Mouse (Mus musculus) cerebellum, adult 11 months (tissue): ENCODE measurements around the gene Itga1.

ENCODE experiments used
- DNase-seq: peaks from one replicate; pipeline ENCODE4 v3.0.0; 2022

Gene Itga1

DNA sequence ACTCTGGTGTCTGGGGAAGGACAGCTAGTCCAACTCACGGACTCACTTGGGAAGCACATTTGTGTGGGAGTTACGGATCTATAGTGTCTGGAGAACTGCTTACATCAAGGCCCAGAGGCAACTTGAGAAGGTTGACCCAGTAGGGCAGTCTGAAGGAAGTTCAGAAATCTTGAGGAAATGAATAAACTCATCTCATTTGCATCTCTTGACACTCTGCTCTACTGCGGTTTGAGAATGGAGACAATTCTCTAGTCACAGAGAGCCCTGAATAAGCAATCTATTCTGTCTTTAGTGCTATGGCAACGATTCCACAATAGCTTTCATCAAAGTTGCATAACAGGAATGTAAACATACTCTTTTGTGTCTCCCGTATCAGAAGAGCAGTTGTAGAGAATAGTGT, 4.8 kb downstream of the Itga1 start:
- DNase-seq: no peak

DNA sequence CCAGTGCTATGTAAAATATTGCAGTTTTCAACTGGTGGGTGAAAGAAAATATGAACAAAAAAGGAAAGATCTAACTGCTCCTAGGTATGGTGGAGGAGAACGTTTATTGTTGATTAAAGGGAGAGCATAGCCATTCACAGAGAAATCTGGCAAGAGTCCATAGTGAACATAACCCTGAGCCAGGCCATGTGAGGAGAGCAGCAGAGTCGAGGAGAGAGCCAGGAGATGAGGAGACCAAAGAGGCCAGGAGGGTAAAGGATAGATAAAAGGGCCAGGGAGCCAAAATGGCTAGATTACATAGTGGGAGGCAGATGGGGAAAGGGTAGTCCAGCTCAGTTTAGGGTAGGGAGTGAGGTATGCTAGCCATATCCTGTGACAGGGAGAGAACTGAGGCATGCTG, 5.5 kb downstream of the Itga1 start:
- no peak for DNase-seq

DNA sequence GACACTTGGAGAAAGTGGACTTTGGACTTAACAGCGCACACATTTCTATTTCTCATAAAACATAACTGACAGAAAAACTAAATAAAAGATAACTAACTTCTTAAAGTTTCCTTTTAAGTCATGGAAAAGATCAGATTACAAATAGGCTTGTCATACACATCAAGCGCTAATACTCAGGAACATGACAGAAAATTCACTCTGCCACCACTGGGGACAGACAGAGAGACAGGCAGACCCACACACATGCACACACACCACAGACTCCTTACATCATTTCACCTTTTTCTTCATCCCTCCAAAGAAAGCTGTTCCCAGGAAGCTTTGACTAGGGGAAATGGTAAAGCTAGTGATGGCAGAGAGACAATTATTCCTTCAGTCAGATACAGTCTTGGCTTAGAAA, 6.4 kb downstream of the Itga1 start:
- DNase-seq: no peak

DNA sequence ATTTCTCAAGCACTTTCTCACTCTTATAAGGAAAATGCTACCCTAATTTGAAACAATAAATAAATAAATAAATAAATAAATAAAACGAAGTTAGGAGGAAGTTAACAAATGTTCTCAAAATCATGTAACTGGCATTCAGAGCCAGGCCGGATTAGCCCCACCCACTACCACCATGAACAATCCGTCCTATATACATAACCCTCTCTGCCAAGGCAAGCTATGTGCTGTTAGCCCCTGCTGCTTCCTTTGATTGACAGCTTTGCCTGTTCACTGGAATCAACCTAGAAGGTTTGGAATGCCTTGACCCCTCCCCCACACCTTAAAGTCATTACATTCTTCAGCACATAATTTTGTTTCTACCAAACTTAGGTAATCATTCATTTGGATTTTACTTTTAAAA, 10.3 kb downstream of the Itga1 start:
- no peak for DNase-seq

DNA sequence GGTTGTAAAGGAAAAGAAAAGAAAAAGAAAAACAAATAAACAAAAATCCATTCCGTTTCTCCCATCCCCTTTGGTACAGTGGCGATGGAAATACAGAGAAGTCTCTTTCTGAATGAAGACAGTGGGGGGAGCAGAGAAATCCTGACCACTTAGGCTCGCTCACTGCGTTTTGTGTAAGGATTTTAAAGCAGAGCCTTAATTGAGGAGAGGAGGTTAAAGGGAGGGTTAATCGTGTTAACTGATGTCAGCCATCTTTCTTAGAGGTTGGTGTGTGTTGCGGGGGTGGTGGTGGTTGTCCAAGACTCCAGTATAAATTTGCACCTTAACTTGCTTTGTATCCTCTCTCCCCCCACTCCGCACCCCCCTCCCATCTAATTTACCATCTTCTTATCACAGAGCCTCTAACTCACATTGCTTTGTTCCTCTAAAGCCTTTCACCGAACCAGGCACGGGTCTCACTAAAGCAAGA, 10.8 kb downstream of the Itga1 start:
- DNase-seq: no peak

DNA sequence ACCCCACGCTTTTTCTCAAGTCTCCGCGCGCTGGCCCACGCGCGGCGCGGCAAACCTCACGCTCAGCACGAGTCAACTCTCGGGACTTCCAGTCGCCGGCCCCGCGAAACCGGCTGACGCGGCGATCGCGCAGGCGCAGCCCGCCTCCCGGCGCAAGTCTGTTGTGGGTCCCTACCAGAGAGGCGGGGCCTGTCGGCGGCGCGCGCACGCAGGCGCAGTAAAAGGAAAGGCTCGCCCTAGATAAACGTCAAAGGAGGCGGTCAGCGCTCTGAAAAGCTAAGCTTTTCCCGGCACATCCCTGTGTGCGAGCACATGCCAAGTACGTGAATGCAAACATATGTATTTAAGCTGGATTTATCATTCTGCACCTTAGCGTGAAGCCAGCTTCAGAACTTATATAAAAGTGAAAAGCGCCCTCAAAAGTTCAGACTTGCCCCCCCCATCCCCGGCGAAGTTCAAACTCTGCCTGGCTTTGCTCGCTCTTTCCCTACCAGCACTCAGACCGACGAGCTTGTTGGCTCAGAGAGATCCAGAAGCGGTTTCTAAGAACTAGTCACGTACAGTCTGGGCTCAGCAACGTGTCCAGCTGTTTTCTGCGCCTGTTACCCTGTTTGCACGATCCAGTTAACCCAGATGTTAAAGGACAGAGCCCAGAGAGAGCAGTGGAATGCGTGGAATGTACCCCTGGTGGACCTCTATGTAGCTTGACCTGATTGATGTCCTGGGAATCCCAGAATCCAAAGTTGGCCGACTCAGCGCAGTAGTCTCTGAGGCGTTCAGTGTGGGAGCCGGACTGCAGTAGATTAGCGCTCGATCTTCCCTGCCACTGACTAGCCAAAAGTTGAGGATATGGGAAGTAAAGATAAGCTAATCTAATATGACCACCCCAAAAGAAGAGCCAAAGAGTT, 11.4 kb downstream of the Itga1 start, which contains the start of gene Pelo:
Gene Pelo, minus strand, starts transcription at position 118 of the 908 bp plus-strand sequence.
- DNase-seq: peak; percentile 93

DNA sequence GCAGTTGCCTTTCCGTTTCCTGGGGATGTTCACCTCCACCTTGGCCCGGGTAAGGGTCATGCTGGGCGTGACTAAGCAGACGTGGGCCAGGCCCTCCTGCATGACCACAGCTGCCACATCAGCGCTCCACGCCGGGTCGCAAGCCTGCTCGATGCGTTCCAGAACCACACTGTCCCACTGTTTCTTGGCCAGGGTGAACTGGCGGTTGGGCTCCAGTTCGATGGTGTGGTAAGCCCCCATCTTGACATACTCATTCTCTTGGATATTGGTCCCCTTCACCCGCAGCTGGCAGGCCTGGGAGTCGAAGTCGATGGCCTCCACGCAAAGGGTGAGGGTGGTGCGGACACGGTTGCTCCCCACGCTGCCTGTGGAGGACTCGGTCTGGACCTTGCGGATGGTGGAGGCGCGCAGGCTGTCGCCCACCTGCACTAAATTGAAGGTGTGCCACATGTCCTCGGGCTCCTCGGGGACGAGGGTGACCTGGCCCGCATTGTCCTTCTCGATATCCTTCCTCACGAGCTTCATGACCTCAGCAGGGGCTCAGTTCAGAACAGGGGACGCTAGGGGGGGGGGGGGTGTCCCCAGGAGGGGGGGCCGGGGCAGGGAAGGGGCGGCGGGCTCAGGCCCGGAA, 12.3 kb downstream of the Itga1 start:
- DNase-seq: peak; percentile 24

DNA sequence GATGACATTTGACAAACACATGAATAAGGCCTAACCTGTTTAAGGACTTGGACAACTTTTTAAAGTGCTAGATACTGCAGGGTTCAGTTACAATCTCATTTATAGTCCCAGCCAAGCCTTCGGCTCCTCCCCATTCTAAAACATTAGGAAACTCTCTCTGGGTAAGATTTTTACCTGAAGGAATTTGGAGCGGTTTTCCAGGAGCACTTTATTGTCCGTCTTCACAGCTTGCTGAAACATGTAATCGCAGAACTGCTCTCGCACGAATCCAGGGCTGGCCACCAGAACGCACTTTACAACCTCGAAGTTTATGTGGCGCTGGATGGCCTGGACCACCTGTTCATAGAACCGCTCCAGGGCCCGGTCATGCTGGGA, 12.8 kb downstream of the Itga1 start:
- no peak for DNase-seq

DNA sequence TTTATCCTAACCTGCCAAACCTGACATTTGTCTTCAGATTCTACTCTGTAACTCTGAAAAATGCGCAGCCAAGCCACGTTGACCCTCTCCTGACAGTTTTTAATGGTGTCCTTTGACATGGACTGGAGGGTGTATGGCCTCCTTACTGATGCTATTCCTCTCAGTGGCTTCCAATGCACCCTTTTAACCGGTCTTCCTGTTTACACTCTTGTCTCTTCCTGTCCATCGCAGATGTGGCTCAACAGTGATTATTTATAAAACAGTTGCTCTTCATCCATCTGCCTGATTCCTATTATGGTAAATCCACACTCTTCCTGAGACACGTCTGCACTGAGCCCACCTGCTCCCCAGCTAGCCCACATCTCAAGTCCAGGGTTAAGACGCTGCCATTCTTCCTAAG, 15.8 kb downstream of the Itga1 start:
- no peak for DNase-seq

DNA sequence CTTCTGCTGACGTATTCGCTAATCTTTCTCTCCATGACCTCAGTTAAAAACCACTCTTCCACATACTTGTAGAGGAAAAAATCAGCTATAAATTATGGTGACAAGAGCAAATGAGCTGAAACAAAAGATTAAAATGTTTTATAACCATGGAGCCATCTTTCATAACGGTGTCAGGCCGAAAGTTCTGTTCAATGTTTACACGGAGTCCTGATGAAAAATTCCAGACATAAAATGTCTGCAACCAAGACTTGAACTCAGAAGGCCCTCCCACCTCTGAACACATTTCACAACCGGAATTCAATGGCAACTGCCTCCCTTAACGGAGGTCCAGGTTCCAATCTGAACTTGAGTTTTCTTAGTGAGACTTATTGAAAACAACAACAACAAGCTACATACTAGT, 19.4 kb downstream of the Itga1 start:
- no peak for DNase-seq

DNA sequence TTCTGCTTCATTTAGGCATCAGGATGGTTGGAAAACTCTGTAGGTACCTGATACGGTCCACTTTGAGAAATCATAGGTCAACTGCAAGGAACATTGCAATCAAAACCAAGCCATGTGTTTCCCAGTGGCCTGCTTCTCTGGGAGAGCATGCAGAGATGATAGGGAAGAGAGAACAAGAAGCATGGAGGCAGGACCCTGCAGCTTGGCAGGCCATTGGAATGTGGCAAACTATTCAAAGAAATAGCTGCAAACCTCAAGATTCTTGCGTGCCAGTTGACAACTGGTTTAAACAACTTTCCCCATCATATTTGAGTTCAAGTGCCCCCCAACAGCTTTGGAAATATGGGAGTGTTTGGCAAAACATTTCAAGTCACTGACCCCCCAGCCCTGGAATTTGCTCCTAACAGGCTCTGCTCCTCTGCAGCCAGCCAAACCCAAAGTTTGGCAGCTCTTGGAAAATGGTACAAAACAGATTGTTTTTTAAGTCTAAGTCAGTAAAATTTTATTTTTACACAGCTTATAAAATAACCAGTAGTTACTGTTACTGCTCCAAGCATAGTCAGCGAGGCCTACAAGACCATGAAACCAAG, 21.7 kb downstream of the Itga1 start:
- DNase-seq: no peak

DNA sequence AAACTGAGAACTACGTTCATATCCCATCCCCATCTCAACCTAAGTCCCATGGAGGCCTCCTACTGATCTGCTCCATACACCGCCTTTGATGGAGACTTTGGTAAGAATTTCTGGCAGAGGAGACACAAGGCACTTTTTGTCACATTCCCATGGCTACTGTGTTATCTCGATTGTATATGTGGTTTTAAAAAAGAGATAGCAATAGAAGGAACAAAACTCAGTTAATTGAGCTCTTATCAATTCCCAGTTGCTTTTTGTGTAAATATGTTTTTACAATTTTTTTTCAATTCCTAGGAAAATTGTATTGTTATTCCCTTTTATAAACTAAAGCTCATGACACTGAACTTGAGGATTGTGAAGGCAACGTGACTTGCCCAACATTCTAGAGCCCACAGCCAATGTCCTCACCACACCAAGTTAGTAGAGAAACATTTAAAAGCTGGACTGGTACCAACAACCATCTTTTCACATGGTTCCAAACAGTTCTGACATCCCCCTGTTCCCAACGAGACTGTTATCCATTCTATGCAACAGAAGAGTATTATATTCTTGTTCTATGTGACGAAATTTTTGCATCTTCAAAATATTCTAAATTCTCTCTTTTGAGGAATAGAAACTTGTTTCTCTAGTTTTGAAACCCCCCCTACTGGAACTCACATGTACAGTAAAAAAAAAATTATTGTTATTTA, 22.6 kb downstream of the Itga1 start:
- DNase-seq: no peak

DNA sequence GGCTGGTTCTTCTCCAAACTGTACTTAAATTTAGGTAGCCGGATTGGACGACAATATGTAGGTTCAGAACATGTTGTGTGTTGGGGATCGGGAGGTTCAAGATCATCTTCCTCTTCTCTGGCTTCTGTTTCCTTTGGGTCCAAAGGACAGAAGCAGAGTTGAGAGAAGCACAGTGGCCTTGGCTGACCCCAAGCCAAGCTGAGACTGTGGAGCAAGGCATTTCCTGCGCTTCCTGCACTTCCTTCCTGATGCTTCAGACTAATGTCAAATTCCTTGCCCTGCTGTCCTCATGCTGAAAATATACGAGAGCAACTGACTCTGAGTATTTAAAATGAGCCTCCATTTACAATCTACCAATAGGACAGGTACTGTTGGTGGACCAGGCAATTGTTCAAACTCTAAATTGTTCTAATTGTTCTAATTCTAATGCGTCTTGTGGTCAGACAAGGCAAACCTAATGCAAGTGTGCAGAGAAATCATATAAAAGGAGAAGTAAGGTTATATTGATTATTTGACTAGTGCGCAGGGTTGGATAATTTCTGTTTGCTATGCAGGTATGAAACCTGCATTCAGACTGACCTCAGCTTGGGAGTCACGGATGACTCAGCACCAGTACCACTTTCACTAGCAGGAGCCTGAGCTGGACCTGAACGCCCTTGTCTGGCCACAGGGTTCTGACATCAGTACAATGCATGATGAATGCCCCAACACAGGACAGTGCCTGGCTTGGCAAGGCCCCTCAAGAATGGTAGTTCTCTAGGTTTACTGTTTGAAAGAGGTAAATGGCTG, 24.2 kb downstream of the Itga1 start:
- no peak for DNase-seq

DNA sequence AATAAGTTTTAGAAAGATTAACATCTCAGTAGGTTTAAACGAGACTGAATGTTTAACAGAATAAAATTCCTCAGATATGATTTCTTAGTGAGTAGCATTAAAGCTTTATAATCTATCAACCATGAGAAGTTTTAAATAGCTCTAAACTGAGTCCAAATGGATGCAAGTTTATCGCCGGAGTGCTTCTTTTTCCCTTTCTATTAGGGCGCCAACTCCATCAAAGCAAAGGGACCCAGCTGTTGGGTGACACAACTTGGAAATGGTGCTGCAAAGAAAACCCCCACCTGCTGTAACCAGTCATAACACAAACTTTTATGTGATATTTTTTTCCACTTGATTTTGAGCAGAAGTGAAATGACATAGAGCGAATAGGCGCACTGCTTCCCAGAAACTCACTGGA, 29.4 kb downstream of the Itga1 start:
- no peak for DNase-seq

DNA sequence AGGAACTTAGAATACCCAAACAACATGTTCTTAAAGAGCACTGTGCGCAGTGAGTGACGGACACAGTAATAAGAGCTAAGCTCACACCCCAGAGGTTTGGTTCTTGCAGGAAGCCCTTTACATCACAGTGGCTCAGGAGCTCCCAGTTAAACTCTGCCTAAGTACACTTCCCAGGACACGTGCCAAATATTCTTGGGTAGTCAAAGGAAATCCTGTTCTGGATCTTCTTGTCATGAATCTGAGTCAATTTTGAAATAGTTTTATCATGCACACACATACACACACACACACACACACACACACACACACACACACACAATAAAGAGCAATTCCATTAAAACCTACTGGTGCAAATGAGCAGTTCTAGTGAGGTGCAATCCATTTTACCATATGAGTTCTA, 30.3 kb downstream of the Itga1 start:
- no peak for DNase-seq

DNA sequence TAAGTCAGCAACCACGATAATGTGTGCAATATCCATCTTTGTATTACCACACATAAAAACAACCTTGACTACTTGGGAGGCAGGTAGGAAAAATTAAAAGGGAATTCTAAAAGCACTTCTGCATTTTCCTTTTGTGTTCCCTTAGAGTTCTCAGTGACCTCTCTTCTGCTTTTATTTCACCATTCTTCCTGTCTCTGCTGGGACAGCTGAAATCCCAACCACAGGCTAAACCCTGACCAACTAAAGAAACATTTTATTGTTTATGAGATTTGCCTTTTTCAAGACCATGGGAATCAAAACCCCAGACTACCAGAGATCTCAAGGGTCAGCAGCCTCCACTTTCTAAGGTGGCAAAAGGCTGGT, 33.8 kb downstream of the Itga1 start:
- no peak for DNase-seq

DNA sequence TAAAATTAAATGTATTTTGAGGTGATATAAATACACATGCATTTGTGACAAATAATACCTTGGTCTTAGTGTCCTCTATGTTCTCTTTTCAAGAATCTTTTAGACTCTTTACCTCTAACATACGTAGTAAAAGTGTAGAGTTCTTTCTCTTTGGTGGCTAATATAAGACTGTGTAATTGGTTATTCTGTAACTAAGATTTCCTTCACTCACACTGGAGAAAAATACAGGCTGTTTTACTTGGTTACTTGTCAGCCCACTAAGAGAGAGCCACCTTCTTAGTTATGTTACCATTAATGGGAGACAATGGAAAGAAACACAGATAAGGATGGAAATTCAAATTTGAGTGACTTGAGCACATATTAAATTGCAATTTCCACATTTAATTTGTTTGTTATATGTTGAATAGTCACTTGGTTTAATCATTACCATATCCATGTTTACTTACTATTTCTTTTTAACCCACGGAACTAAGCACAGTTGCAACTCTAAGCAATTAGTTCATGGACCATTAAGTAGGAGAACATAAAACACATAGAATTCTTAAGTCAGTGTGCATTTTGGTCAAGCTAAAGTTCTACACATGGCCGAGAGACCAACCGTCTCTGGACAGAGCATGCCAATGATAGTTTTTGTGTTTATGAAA, 34.3 kb downstream of the Itga1 start:
- DNase-seq: no peak

DNA sequence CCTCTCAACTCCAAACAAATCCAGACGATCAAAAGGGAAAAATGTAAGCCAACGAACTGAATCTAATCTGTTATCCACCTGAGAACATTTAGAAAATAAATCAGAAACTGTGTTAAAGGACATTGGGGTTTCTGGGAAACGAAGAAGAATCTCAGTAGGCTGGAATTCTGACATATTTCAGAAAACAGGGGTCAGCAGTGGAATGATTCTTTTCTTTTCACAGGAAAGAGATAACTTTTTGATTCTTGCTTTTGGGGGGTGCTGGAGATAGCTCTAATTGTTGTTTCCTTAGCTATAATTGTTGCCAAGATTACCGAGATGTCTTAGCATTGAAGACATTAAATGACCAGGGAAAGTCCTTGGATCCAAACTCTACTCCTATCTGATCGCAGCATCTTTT, 44.2 kb downstream of the Itga1 start:
- DNase-seq: no peak

DNA sequence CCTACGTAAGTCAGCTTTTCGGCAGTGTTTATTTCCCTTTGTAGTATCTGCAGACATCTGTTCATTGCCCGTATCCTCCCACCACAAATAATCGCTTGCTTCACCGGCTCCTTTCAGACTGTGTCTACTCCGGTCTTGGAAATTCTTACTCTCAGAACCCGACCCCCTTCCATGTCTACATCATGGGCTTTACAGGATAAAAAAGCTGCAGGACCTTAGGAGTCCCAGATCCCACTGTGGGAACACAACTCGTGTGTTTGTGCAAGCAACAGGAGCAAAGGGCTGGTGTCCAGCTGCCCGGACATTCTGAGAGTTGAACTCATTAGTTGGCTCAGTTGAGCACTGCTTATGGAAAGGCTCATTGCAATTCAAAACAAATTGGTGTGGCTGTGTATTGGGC, 47.0 kb downstream of the Itga1 start:
- DNase-seq: no peak

DNA sequence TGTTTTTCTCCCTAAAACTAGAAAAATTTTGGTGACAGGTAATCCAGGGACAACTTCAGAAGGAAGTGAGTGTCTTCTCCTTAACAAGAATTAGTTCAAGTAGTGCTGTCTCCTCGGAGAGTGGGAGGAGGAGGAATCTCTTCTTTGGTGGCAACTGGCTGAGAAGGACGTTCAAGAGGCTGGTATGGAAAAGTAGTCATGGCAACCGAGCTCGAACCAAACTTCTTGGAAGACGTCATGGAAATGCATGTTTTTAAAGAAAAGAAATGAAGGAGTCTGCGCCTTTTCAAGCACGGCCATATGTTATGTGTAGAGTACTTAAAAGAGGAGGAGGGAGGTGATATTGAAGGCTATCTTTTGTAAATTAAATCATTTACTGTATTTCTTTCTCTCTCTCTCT, 49.2 kb downstream of the Itga1 start:
- DNase-seq: no peak

DNA sequence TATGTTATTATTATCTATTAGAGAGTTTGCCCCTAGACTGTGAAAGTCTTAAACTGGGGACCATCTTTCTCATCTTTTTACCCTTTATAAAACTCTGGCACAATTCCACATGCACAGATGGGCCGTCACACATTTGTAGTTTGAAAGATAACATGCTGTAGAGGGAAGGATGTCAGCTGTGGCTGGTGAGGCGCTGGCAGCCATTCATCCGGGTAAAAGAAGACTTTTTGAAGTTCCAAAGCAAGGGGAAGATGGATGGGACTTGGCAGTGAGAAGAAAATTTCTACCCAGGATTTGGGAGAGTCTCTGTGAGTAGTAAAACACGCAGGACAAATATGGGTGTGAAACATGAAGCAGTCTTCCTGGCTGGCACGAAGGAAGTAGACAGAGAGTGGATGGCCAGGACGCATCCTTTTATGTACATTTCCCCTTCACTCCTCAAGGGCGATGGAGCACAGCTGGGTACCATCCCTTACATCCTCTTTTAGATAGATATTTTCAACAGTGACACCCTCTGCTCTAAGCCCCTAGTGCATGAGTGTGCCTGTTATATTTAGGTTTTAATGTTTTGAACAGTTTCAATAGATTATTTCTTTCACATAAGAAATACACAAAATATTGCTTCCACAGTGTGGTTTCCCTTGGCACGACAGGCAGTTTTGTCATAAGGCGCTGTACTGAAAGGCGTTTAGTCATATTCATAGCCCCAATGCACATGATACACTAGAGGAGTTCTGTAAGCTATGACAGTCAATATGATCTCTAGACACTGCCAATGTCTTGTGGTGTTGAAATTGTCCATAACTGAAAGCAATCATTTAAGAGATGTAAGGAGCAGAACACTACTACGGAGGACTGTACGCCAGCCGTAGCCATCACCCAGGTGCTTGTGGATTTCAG, 50.9 kb downstream of the Itga1 start:
- no peak for DNase-seq
